Mouse (Mus musculus): ENCODE measurements at regions not wholly inside any gene's neighbourhood (a gene's known extent, or its start where the extent isn't known, plus 50 kb on each side); places are given as distances from the start of the nearest gene placed in this dataset.
A peak's percentile ranks its signal among the peaks of the same experiment; 100 is the strongest.

DNA sequence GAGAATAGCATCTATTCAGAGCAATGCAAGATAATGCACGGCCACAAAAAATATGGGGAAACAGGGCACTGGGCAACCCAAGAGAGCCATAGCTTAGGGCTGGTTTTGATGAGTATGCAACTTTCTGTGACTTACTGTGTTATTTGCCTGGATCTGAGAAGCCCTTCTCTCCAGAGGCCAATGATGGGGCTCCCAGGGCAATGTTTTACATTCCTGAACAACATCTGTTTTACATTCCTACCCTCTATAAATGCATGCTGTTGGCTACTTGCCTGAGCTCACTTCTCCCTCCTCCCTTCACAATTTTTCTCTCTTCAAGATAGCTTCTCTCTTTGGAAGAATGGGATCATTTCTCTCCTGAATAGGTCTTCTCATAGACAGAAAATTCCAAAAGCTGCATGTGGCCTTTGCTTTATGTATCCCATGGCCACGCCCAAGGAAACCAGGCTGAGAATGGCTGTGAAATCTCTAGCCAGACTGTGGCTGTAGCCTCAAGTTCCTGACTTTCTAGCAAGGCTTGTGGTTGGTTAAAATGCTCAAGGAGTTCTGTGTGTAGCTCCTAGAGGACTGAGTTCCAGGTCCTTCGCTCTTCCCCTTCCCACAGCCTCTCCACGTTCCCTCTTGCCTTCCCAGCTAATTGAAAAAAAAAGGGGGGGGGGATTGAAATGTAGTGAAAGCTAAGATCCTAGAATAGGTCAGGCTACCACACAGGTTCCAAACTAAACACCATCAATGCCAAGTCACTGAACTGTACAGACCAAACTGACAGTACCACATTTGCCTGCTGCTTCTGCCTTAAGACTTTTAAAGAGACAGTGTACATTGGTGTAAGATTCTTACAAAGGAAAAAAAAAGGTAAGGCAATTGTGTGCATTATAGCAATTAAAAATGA lies 312.7 kb upstream of the Auts2 start:
- H3K27me3 ChIP-seq (replicated peaks; ENCODE audit: control insufficient read depth, insufficient read depth, low read length) = no peaks in the 10 kb centered on the region
- no peak overlapping the region for H3K9ac ChIP-seq (replicated peaks; ENCODE audit: low read depth, low read length)
- H3K4me2 ChIP-seq (ENCODE audit: low read length) = no peak overlapping the region
- peaks cover 4% of the 10 kb centered on the region for H3K4me1 ChIP-seq (replicated peaks; ENCODE audit: control insufficient read depth, insufficient read depth, low read length)
- H3K9me3 ChIP-seq (ENCODE audit: control insufficient read depth, low read length) = no peaks in the 10 kb centered on the region
- WGBS = 83% methylated on average over 4 of the region's 4 CpGs
- H3K4me3 ChIP-seq (replicated peaks; ENCODE audit: low read length) = no peak overlapping the region
- H3K27ac ChIP-seq (ENCODE audit: low read length) = no peak overlapping the region
- no peaks in the 10 kb centered on the region for H3K36me3 ChIP-seq (ENCODE audit: control insufficient read depth, insufficient read depth)
- ATAC-seq = no peak

GRCm38 (mm10) chr5:132850770-132851169 lies 307.6 kb upstream of the Auts2 start:
- no peak overlapping the region for H3K9ac ChIP-seq (replicated peaks; ENCODE audit: low read depth, low read length)
- no peaks in the 10 kb centered on the region for H3K36me3 ChIP-seq (ENCODE audit: control insufficient read depth, insufficient read depth)
- no peak overlapping the region for H3K4me3 ChIP-seq (replicated peaks; ENCODE audit: low read length)
- H3K9me3 ChIP-seq (ENCODE audit: control insufficient read depth, low read length) = no peaks in the 10 kb centered on the region
- H3K27ac ChIP-seq (ENCODE audit: low read length) = peak overlapping the region; percentile 39
- peak; percentile 68 for ATAC-seq
- no peaks in the 10 kb centered on the region for H3K27me3 ChIP-seq (replicated peaks; ENCODE audit: control insufficient read depth, insufficient read depth, low read length)
- WGBS = 33% methylated on average over 6 of the region's 6 CpGs
- peaks cover 8% of the 10 kb centered on the region for H3K4me1 ChIP-seq (replicated peaks; ENCODE audit: control insufficient read depth, insufficient read depth, low read length)
- H3K4me2 ChIP-seq (ENCODE audit: low read length) = no peak overlapping the region

GRCm38 (mm10) chr5:132848086-132848485 lies 304.9 kb upstream of the Auts2 start:
- Histone ChIP-seq H3K4me2 (ENCODE audit: low read length) (no peak overlapping the region), H3K9me3 (ENCODE audit: control insufficient read depth, low read length) (no peaks in the 10 kb centered on the region), H3K27ac (ENCODE audit: low read length) (no peak overlapping the region), H3K4me1 (replicated peaks; ENCODE audit: control insufficient read depth, insufficient read depth, low read length) (peaks cover 8% of the 10 kb centered on the region), H3K9ac (replicated peaks; ENCODE audit: low read depth, low read length) (no peak overlapping the region), H3K36me3 (ENCODE audit: control insufficient read depth, insufficient read depth) (no peaks in the 10 kb centered on the region), H3K27me3 (replicated peaks; ENCODE audit: control insufficient read depth, insufficient read depth, low read length) (no peaks in the 10 kb centered on the region), H3K4me3 (replicated peaks; ENCODE audit: low read length) (no peak overlapping the region)
- 42% methylated on average over 3 of the region's 3 CpGs for WGBS
- no peak for ATAC-seq

DNA sequence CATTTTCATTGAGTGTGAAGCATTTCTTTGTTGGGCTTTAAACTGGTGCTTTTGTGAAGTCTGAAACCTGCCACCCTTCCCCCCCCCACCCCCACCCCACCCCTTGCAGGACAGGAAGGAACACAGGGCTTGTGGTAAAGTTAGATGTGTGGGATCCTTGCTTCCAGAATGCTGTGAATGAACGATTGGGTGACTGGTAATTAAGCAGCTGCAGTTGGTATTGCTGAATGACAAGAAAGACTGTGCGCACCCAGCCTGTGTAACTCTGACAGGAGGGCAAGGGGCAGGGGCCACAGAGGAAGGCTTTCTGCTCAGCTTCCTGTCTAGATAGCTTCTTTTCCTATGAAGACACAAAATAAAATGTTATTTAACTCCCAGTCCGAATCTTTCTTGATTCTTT lies 300.1 kb upstream of the Auts2 start:
- Histone ChIP-seq H3K9me3 (ENCODE audit: control insufficient read depth, low read length) (no peaks in the 10 kb centered on the region), H3K4me3 (replicated peaks; ENCODE audit: low read length) (no peak overlapping the region), H3K27ac (ENCODE audit: low read length) (no peak overlapping the region), H3K27me3 (replicated peaks; ENCODE audit: control insufficient read depth, insufficient read depth, low read length) (no peaks in the 10 kb centered on the region), H3K4me2 (ENCODE audit: low read length) (no peak overlapping the region), H3K36me3 (ENCODE audit: control insufficient read depth, insufficient read depth) (0 out of 2 replicates have a peak, but pooled peaks cover 2% of the 10 kb centered on the region), H3K9ac (replicated peaks; ENCODE audit: low read depth, low read length) (no peak overlapping the region), H3K4me1 (replicated peaks; ENCODE audit: control insufficient read depth, insufficient read depth, low read length) (no peaks in the 10 kb centered on the region)
- WGBS = 19% methylated on average over 3 of the region's 3 CpGs
- ATAC-seq = no peak; the same call in 1 of the 2 replicates

GRCm38 (mm10) chr5:132841794-132842193 lies 298.6 kb upstream of the Auts2 start:
- Histone ChIP-seq H3K9ac (replicated peaks; ENCODE audit: low read depth, low read length) (no peak overlapping the region), H3K36me3 (ENCODE audit: control insufficient read depth, insufficient read depth) (0 out of 2 replicates have a peak, but pooled peaks cover 2% of the 10 kb centered on the region)

GRCm38 (mm10) chr5:132837420-132837819 lies 294.3 kb upstream of the Auts2 start:
- H3K4me1 ChIP-seq (replicated peaks; ENCODE audit: control insufficient read depth, insufficient read depth, low read length) = no peaks in the 10 kb centered on the region
- no peaks in the 10 kb centered on the region for H3K27me3 ChIP-seq (replicated peaks; ENCODE audit: control insufficient read depth, insufficient read depth, low read length)
- H3K9me3 ChIP-seq (ENCODE audit: control insufficient read depth, low read length) = no peaks in the 10 kb centered on the region
- WGBS = 26% methylated on average over 2 of the region's 2 CpGs
- H3K27ac ChIP-seq (ENCODE audit: low read length) = no peak overlapping the region
- H3K4me2 ChIP-seq (ENCODE audit: low read length) = no peak overlapping the region
- H3K4me3 ChIP-seq (replicated peaks; ENCODE audit: low read length) = no peak overlapping the region
- no peak for ATAC-seq
- H3K36me3 ChIP-seq (ENCODE audit: control insufficient read depth, insufficient read depth) = 0 out of 2 replicates have a peak, but pooled peaks cover 2% of the 10 kb centered on the region
- no peak overlapping the region for H3K9ac ChIP-seq (replicated peaks; ENCODE audit: low read depth, low read length)

More at GRCm38 (mm10) chr5:132841794-132842193, 298.6 kb upstream of the Auts2 start:
- Histone ChIP-seq H3K9me3 (ENCODE audit: control insufficient read depth, low read length) (no peaks in the 10 kb centered on the region), H3K27me3 (replicated peaks; ENCODE audit: control insufficient read depth, insufficient read depth, low read length) (no peaks in the 10 kb centered on the region), H3K4me1 (replicated peaks; ENCODE audit: control insufficient read depth, insufficient read depth, low read length) (no peaks in the 10 kb centered on the region), H3K4me3 (replicated peaks; ENCODE audit: low read length) (no peak overlapping the region), H3K4me2 (ENCODE audit: low read length) (no peak overlapping the region), H3K27ac (ENCODE audit: low read length) (no peak overlapping the region)
- WGBS = 95% methylated on average over 3 of the region's 3 CpGs
- no peak for ATAC-seq

- Histone ChIP-seq H3K36me3 (ENCODE audit: control insufficient read depth, insufficient read depth) (no peaks in the 10 kb centered on the region), H3K4me3 (replicated peaks; ENCODE audit: low read length) (no peak overlapping the region), H3K27ac (ENCODE audit: low read length) (no peak overlapping the region), H3K9ac (replicated peaks; ENCODE audit: low read depth, low read length) (no peak overlapping the region), H3K4me1 (replicated peaks; ENCODE audit: control insufficient read depth, insufficient read depth, low read length) (0 out of 2 replicates have a peak, but pooled peaks cover 2% of the 10 kb centered on the region), H3K4me2 (ENCODE audit: low read length) (no peak overlapping the region), H3K27me3 (replicated peaks; ENCODE audit: control insufficient read depth, insufficient read depth, low read length) (no peaks in the 10 kb centered on the region), H3K9me3 (ENCODE audit: control insufficient read depth, low read length) (no peaks in the 10 kb centered on the region)
- ATAC-seq = no peak
- 35% methylated on average over 7 of the region's 7 CpGs for WGBS
Observed at GRCm38 (mm10) chr5:132828993-132829392, 285.8 kb upstream of the Auts2 start.

GRCm38 (mm10) chr5:132827555-132828333 lies 284.6 kb upstream of the Auts2 start:
- ATAC-seq = no peak
- no peak overlapping the region for H3K4me2 ChIP-seq (ENCODE audit: low read length)

DNA sequence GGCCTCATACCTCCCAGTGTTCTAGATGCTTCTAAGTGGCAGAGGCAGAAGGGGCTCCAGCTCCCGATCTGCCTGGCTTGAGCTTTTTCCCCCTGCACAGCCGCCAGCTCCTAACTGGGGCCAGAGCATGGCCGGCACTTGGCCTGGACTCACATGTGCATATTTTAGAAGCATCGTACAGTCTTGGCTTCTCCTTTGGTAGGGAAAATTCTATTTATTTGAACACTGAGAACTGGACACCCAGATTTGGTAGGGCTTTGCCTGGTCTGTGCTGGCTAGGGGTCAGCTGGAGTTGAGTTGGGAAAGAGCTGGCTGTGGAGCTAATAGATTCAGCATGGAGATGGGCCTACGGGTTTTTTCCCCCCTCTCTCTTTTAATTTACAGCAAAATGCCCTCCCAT lies 282.9 kb upstream of the Auts2 start:
- 0 out of 2 replicates have a peak, but pooled peaks cover 2% of the 10 kb centered on the region for H3K4me1 ChIP-seq (replicated peaks; ENCODE audit: control insufficient read depth, insufficient read depth, low read length)
- no peak overlapping the region for H3K4me2 ChIP-seq (ENCODE audit: low read length)
- no peaks in the 10 kb centered on the region for H3K27me3 ChIP-seq (replicated peaks; ENCODE audit: control insufficient read depth, insufficient read depth, low read length)
- no peak overlapping the region for H3K9ac ChIP-seq (replicated peaks; ENCODE audit: low read depth, low read length)
- H3K9me3 ChIP-seq (ENCODE audit: control insufficient read depth, low read length) = no peaks in the 10 kb centered on the region
- ATAC-seq = no peak
- 86% methylated on average over 5 of the region's 5 CpGs for WGBS
- H3K36me3 ChIP-seq (ENCODE audit: control insufficient read depth, insufficient read depth) = no peaks in the 10 kb centered on the region
- H3K4me3 ChIP-seq (replicated peaks; ENCODE audit: low read length) = no peak overlapping the region
- H3K27ac ChIP-seq (ENCODE audit: low read length) = no peak overlapping the region

More at GRCm38 (mm10) chr5:132827555-132828333, 284.6 kb upstream of the Auts2 start:
- Histone ChIP-seq H3K9ac (replicated peaks; ENCODE audit: low read depth, low read length) (no peak overlapping the region), H3K4me3 (replicated peaks; ENCODE audit: low read length) (no peak overlapping the region), H3K27me3 (replicated peaks; ENCODE audit: control insufficient read depth, insufficient read depth, low read length) (no peaks in the 10 kb centered on the region), H3K9me3 (ENCODE audit: control insufficient read depth, low read length) (no peaks in the 10 kb centered on the region), H3K27ac (ENCODE audit: low read length) (no peak overlapping the region), H3K36me3 (ENCODE audit: control insufficient read depth, insufficient read depth) (no peaks in the 10 kb centered on the region), H3K4me1 (replicated peaks; ENCODE audit: control insufficient read depth, insufficient read depth, low read length) (0 out of 2 replicates have a peak, but pooled peaks cover 2% of the 10 kb centered on the region)
- WGBS = 68% methylated on average over 10 of the region's 10 CpGs
